Mouse (Mus musculus): ENCODE results near the gene Pdzrn3.
A peak's percentile ranks its signal among the peaks of the same experiment; 100 is the strongest.

Gene Pdzrn3

DNA sequence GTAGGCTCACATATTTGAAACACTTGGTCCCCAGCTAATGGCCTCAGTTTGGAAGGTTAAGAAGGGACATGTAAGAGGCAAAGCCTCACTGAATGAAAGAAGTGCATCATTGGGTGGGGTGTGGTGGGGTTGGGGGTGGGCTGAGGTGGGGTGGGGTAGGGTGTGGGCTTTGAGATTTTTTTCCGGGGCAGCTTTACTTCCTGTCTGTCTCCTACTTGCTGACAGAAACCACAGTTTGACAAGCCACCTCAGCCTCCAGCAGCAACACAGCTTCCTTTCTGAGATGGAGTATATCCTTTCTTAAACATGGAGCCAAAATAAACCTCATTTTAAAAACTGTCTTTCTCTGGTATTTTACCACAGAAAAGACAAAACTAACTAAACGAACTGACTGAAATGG, 87.5 kb downstream of the Pdzrn3 start:
- no peak for DNase-seq (ENCODE audit: low spot score)

GRCm38 (mm10) chr6:101289428-101289827, 88.3 kb downstream of the Pdzrn3 start:
- DNase-seq (ENCODE audit: low spot score): no peak

GRCm38 (mm10) chr6:101287566-101288173, 90.0 kb downstream of the Pdzrn3 start:
- DNase-seq (ENCODE audit: low spot score): no peak

DNA sequence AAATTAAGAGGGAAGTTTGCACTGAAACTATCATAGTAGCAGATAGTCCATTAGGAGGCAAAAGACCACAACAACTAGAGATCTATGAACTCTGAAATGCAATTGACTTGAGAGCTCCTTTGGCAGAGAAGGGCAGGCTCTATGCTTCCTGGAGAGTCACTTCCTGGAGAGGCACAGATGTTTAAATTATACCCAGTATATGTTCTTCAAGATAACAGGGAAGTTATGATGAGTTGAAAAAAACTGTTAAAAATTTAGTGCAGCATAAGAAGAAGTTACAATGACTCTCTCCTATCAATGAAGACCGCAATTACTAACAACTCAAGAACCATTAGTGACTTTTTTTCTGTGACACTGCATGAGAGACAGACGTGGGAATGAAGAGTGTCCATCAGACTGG, 90.6 kb downstream of the Pdzrn3 start:
- DNase-seq (ENCODE audit: low spot score): no peak

GRCm38 (mm10) chr6:101284368-101284955, 93.2 kb downstream of the Pdzrn3 start:
- DNase-seq (ENCODE audit: low spot score): peak; percentile 74

DNA sequence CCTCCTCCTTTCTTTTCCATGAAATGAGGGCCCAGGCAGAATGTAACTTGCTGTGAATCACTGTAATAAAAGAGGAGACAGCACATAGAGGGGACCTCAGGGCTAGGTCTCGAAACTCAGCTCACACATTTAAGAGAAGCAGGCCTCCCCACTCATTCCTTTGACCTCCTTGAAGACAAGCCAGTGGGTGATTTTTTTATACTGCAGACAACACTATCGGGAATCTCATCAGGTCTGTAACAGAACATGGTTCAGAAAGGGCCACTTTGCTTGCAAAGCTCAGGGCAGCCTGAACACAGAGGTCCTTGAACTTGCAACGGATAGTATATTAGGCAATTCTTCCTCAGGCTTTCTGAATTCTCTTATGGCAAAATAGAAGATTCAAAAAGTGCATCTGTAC, 93.8 kb downstream of the Pdzrn3 start:
- DNase-seq (ENCODE audit: low spot score): no peak

GRCm38 (mm10) chr6:101281644-101282043, 96.1 kb downstream of the Pdzrn3 start:
- DNase-seq (ENCODE audit: low spot score): no peak

DNA sequence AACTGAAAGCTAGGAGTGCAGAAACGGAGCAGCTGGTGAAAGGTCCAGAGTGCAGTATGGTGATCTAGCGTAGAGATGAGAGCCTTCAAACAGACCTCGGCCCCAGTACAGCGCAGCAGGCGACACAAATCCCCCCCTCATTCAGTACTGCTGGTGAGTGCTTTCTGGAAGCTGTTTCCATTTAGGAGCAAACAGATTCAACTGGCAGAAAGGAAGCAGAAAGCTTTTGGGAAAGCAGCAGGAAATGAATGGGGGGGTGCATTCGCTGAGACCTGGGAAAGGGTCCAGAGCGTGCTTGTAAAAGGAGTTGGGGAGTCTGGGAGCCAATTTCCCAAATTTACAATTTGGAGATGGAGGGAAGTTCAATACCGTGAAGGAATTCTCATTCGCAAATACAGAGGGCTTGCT, 96.9 kb downstream of the Pdzrn3 start:
- no peak for DNase-seq (ENCODE audit: low spot score)

DNA sequence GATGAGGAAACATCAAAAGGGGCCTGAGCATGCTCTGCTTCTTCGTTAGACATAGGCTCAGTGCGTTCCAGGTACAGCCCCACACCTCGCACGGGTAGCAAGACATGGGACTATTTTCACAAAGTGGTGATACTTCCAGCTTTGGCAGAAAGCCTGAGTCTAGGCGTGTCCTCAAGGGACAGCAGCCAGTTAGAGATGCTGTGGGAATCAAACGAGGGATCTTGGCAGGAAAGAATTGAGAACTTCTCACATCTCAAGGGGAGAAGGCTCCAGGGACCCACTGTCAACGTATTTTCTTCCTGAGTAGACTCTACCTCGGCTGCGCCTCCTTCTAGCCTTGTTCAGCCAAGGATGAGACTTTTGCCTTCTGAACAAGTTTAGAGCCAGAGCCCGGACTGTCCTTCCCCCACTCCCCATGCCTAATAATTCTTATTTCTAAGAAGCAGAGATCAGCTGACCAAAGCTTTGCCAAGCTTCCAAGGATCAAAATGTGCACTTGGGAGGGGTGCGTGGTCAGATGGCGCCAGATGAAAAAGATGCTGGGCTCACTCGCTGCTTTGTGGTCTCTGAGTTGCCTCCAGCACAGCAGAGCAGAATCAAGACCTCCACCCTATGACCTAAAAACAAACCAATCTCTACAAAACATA, 99.3 kb downstream of the Pdzrn3 start:
- DNase-seq (ENCODE audit: low spot score): no peak

GRCm38 (mm10) chr6:101276261-101276660, 101.4 kb downstream of the Pdzrn3 start:
- DNase-seq (ENCODE audit: low spot score): no peak

DNA sequence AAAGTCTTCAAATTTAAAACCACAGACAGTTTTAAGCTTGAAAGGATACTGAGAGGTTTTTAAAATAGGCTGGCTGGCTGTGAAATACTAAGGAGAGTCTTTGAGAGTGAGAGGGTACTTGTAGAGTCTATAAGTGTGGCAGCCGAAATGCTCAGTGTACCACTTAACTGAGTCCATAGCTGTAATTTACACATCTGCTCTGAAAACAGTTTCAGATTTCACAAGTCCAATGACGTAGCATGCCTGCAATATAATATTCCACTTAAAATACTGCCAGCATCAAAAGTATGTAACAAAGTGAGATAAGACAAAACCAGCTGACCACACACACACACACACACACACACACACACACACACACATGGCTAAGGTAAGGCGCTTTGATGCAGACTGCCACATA, 101.9 kb downstream of the Pdzrn3 start:
- DNase-seq (ENCODE audit: low spot score): no peak

DNA sequence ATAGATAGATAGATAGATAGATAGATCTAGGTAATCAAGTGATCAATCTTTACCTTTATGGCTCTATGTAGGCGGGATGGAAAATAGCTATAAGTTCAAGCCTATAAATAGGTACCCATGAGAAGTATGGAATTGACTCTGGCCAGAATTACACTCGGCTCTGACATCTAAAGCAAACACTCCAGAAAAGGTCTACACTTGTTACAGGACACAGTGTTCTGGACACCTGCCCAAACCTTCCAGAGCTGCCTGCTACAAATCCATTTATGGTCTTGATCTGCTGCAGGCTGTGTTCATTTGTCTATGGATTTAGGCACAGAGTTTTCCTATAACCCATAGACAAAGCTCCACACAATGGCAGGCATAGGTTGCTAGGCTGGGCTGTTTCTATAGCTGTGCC, 102.9 kb downstream of the Pdzrn3 start:
- DNase-seq (ENCODE audit: low spot score): no peak

DNA sequence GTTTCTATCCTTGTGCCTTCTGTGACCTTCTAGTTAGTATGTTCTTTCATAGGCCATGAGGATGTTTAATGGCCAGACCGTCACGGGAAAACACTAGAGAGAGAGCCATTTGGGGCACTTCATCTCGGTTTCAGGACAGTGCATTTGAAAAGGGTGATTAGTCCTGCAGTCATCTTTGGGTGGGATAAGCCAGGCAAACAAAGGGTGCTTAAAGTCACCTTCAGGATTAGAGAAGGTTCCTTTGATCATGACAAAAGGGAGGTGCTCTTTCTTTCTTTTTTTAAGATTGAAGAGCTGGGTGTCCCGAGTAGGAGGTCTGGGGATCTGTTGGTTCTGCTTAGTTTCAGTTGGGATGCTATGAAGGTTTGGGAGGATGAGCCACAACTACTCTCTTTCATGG, 105.4 kb downstream of the Pdzrn3 start:
- DNase-seq (ENCODE audit: low spot score): no peak

DNA sequence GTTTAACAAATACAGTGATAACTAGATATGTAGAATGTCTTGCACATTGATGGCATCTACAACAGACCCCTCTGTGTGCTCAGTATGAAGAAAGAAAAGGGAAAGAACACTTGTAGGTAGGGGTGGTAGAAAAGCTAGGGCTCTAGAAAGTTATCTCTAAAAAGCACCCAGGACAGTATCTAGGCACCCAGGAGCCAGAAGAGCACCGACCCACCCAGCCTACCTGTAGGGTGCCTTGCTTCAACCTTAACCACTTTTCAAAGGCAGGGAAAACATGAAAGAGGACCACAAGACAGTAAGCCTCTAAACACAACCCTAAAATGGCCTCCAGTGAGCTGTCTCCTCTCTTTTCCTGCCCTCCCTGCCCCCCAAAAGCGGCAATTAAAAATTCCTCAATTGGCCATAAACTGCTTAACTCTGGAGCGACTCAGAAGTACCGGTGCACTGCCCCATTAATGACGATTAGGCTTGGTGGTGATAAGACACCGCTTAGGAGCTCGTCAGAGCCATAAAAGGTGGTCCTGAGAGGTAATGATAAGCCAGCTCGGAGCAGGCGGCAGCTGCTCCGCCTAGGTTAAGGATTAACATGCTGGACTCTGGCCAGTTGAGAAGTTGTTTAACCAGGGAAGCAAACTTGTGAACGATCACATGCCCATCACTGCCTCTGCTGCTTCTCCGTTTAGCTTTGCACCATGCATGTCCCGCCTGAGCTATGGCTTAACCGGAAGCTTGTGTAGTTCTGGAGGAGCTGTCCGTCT, 106.1 kb downstream of the Pdzrn3 start:
- DNase-seq (ENCODE audit: low spot score): no peak

DNA sequence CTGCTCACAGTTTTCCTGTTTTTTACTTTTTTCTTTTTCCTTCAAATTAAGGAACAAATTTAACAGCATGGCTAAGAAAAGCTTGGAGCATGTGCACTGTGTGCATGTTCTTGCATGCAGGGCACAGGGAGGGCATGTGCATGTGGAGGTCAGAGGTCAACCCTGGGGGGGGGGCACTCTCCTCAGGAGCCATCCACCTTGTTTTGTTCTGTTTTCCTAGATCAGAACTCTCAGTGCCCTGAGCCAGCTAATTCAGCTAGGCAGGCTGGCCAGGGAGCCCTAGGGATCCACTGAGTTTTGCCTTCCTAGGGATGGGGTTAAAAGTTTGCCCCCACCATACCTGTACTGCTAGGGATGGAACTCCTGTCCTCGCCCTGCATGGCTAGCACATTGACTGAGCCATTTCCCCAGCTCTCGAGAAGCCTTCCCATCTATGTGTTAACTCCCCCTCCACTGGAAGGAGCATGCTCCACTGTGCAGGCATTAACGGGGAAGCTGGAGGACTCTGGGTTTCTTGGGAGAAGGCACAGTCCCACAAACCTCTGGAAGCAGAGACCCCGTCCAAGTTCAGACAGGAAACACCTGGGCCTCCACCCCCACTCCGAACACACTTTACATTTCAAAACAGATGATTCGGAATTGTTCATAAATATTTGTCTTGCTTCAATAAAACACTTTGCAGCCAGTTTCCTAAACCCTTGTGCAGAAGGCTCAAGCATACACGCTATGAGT, 107.4 kb downstream of the Pdzrn3 start:
- no peak for DNase-seq (ENCODE audit: low spot score)

GRCm38 (mm10) chr6:101269335-101270094, 108.2 kb downstream of the Pdzrn3 start:
- DNase-seq (ENCODE audit: low spot score): no peak

- no peak for DNase-seq (ENCODE audit: low spot score)
Measured at GRCm38 (mm10) chr6:101268266-101268665, 109.4 kb downstream of the Pdzrn3 start.

DNA sequence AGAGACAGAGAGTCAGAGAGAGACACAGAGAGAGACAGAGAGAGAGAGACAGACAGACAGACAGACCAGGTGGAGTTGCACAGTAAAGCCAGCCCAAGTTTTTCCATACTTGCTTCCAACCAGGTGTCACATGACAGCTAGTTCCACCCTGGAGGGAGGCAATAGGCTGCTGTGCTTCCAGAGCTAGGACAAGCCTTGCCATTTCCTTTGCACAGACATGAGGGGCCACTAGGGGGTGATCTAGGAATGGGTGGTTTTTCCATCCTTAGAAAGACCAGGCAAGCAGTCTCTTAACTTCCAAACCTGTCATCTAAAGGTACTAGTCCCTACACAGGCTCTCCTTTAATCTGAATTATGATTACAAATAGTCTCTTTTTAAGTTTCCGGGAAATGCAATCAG, 110.9 kb downstream of the Pdzrn3 start:
- peak; percentile 80 for DNase-seq (ENCODE audit: low spot score)

DNA sequence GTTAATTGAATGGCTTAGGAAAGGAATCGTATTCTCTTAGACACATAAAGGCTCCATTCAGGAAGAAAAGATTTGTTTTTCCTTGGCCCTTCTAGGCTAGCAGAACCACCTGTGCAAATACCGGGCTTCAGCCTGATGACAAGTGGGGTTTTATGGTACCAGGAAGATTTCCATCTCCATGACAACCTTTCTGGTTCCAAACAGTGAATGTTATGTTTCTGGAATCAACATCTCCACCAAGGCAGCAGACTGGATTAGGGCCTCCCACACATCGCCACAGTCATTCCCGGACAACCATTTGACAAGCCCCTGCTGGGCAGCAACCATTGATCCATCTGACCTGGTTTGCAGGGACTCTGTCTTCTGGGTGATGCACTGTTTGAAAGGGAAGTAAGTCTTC, 114.2 kb downstream of the Pdzrn3 start:
- peak; percentile 68 for DNase-seq (ENCODE audit: low spot score)

- DNase-seq (ENCODE audit: low spot score): peak; percentile 84
Measured at GRCm38 (mm10) chr6:101261513-101261912, 116.2 kb downstream of the Pdzrn3 start.

- DNase-seq (ENCODE audit: low spot score): no peak
Measured at GRCm38 (mm10) chr6:101259411-101259810, 118.3 kb downstream of the Pdzrn3 start.

GRCm38 (mm10) chr6:101257418-101257817, 120.3 kb downstream of the Pdzrn3 start:
- no peak for DNase-seq (ENCODE audit: low spot score)

All from embryo, embryonic 10 days (tissue).